Mouse (Mus musculus): ENCODE results near the gene Piga. TPM values are rescaled to one million over a fixed set of nuclear protein-coding genes. Genes with fewer than 3 reads are reported as not detected.

Gene Piga
- polyA plus RNA-seq, 1 experiment, result 5.8 TPM

DNA sequence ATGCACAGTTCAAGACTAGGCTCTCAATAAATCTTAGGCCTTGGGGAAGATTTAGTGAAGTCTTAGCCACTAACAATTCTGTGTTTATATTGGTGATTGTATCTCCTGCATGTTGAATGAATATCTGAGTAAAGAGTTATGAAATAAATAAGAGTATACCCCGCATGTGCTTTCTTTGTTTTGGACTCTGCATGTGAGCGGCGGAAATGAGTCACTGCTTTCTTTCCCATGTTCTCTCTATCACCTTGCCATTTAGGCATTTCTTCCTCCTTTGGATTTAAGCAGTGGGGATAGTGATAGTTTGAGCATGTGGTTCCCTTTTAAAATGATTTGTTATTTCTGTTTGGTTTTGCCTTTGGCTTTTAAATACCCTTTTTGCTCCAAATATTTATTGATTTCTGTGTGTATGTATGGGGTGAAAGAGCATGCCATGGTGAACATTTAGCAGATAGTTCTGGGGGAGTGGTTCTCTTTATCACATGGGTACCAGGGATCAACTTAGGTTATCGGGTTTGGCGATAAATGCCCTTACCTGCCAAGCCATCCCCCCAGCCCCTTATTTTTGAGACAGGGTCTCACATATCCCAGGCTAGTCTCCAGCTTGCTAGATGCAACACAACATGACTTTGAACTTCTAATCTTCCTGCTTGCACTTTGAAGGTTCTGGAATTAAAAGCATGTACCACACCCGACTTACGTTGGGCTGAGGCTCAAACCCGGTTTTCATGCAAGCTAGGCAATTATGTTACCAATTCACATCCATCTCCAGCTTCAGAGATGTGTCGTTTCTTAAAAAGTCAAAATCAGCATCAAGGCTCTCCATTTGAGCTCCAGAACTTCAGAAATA, 27.5 kb downstream of the Piga start:
- no peak overlapping the region for H3K4me3 ChIP-seq (ENCODE audit: insufficient read depth, low read length)
- no peak overlapping the region for H3K27ac ChIP-seq (ENCODE audit: insufficient read depth, low read depth, low read length)

DNA sequence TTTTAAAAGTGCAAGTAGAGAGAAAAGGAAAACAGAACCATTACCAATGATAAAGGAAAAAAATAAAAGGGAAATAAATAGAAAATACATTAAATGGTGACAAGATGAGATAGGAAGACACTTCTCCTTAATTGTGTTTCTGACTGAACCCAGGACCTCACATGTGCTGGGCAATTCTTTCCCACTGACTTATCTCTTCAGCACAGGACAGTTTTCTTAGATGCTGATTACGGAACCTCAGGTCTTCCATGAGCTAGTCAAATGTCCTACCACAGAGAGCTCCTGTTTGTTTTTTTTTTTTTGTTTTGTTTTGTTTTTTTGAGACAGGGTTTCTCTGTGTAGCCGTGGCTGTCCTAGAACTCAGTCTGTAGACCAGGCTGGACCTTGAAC, 28.1 kb downstream of the Piga start:
- Histone ChIP-seq H3K4me1 (ENCODE audit: control insufficient read depth, insufficient read depth, low read length) (no peaks in the 10 kb centered on the region), H3K4me3 (ENCODE audit: insufficient read depth, low read length) (no peak overlapping the region), H3K27ac (ENCODE audit: insufficient read depth, low read depth, low read length) (no peak overlapping the region)
- no peak for TF ChIP-seq POLR2A (IDR thresholded peaks at IDR 0.05; ENCODE audit: borderline replicate concordance, low read depth, low read length)
- TF ChIP-seq CTCF (IDR thresholded peaks at IDR 0.05; ENCODE audit: low read depth, low read length), result no peak

More for the DNA sequence above, 27.5 kb downstream of the Piga start:
- no peaks in the 10 kb centered on the region for H3K4me1 ChIP-seq (ENCODE audit: control insufficient read depth, insufficient read depth, low read length)
- TF ChIP-seq POLR2A (IDR thresholded peaks at IDR 0.05; ENCODE audit: borderline replicate concordance, low read depth, low read length) (no peak), CTCF (IDR thresholded peaks at IDR 0.05; ENCODE audit: low read depth, low read length) (no peak)

DNA sequence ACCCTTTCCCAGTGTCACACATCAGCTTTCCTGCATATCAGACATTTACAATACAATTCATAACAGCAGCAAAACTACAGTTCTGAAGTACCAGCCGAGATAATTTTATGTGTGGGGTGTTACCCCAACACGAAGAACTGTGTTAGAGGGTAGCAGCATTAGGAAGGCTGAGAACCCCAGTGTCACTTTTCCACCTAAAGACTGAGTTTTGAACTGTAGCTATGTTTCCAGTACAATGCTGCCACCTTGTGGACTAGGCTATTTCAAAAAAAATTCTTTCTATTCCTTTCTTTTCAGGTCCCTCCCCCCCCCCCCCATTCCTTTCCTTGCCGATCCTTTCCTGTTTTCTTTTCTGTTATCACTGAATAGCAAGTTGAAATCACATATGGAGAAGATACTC, 29.6 kb downstream of the Piga start:
- Histone ChIP-seq H3K4me3 (ENCODE audit: insufficient read depth, low read length) (no peak overlapping the region), H3K27ac (ENCODE audit: insufficient read depth, low read depth, low read length) (no peak overlapping the region), H3K4me1 (ENCODE audit: control insufficient read depth, insufficient read depth, low read length) (no peaks in the 10 kb centered on the region)
- TF ChIP-seq CTCF (IDR thresholded peaks at IDR 0.05; ENCODE audit: low read depth, low read length) (no peak), POLR2A (IDR thresholded peaks at IDR 0.05; ENCODE audit: borderline replicate concordance, low read depth, low read length) (no peak)

DNA sequence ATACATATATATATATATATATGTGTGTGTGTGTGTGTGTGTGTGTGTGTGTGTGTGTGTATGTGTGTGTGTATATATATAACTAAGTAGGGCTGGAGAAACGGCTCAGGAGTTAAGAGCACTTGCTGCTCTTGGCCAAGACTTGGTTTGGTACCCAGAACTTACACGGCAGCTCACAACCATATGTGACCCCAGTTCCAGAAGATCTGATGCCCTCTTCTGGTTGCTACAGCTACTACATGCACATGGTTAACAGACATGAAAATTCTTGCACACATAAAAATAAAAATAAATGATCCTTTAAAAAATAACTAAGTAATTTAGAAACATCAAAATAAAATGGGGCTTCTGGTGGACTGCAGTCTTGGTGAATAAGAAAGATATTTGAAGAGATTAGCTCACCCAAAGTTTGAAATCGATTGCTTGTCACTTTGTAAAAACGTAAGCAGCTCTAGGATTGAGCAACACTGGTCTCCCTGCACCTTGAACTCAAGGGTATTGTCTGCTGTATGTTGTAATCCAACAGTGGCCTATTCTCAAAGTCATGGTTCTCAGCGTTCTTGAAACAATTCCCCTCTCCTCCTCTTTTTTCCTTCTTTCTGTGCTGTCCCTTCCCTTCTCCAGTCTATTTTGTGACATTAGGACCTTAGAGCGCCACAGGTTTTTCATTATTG, 39.8 kb downstream of the Piga start:
- H3K4me1 ChIP-seq (ENCODE audit: control insufficient read depth, insufficient read depth, low read length), result no peaks in the 10 kb centered on the region
- H3K4me3 ChIP-seq (ENCODE audit: insufficient read depth, low read length), result no peak overlapping the region
- TF ChIP-seq CTCF (IDR thresholded peaks at IDR 0.05; ENCODE audit: low read depth, low read length), result no peak
- TF ChIP-seq POLR2A (IDR thresholded peaks at IDR 0.05; ENCODE audit: borderline replicate concordance, low read depth, low read length), result no peak
- H3K27ac ChIP-seq (ENCODE audit: insufficient read depth, low read depth, low read length), result no peak overlapping the region

Other genes with a start within 250 kb of the Piga start
- gene Bmx, start 161.6 kb upstream of the Piga start, polyA plus RNA-seq (2012; ENCODE audit: insufficient read depth, insufficient read length, missing spikeins), result 0.19 TPM in 1 of 2 replicates, not detected in the other
- 8.0 and 10.1 TPM in 2 replicates for gene Pir, start 150.4 kb upstream of the Piga start, polyA plus RNA-seq (2012; ENCODE audit: insufficient read depth, insufficient read length, missing spikeins)
- 0.27 TPM in 1 of 2 replicates, not detected in the other for gene Vegfd, start 46.4 kb upstream of the Piga start, polyA plus RNA-seq (2012; ENCODE audit: insufficient read depth, insufficient read length, missing spikeins)
- not detected in 2 replicates for gene Asb11, start 17.2 kb downstream of the Piga start, polyA plus RNA-seq (2012; ENCODE audit: insufficient read depth, insufficient read length, missing spikeins)
- gene Asb9, start 86.5 kb downstream of the Piga start, polyA plus RNA-seq (2012; ENCODE audit: insufficient read depth, insufficient read length, missing spikeins), result not detected in 2 replicates